Mouse (Mus musculus) lung, postnatal 0 days (tissue): ENCODE measurements at regions not wholly inside any gene's neighbourhood (a gene's known extent, or its start where the extent isn't known, plus 50 kb on each side); places are given as distances from the start of the nearest gene placed in this dataset.

Source experiments
- ATAC-seq: fragments of 200-750 bp; cut with Nextera tagmentation; 2 replicates; pipeline ENCODE4 v1.8.0; 2017; ENCODE audit warnings: moderate library complexity
- DNase-seq: peaks from one replicate; pipeline ENCODE4 v3.0.0-alpha.2; 2016; ENCODE audit warnings: low spot score
- H3K27ac ChIP-seq: fragments of 300-500 bp; sonication (generic); 2 replicates; pipeline ENCODE4 v1.5.1; 2014; ENCODE audit warnings: antibody characterized with exemption, mild to moderate bottlenecking, low read length, mixed read lengths
- H3K27me3 ChIP-seq: fragments of 300-500 bp; sonication (generic); replicated peaks from 2 replicates; pipeline ENCODE4 v1.6.1; 2014; ENCODE audit warnings: low read length, mixed read lengths; ENCODE audit not compliant: insufficient read depth
- H3K36me3 ChIP-seq: fragments of 300-500 bp; sonication (generic); 2 replicates; pipeline ENCODE4 v1.6.1; 2014; ENCODE audit warnings: low read length, mixed read lengths; ENCODE audit not compliant: insufficient read depth
- H3K4me1 ChIP-seq: fragments of 300-500 bp; sonication (generic); 2 replicates; pipeline ENCODE4 v1.6.1; 2014; ENCODE audit warnings: antibody characterized with exemption, low read depth, low read length, mixed read lengths; ENCODE audit not compliant: insufficient read depth
- H3K4me2 ChIP-seq: fragments of 300-500 bp; sonication (generic); replicated peaks from 2 replicates; pipeline ENCODE4 v1.6.1; 2014; ENCODE audit warnings: low read depth, mild to moderate bottlenecking, low read length, moderate library complexity, mixed read lengths
- H3K4me3 ChIP-seq: fragments of 300-500 bp; sonication (generic); 2 replicates; pipeline ENCODE4 v1.5.1; 2014; ENCODE audit warnings: low read depth, low read length
- H3K9ac ChIP-seq: fragments of 300-500 bp; sonication (generic); replicated peaks from 2 replicates; pipeline ENCODE4 v1.6.1; 2014; ENCODE audit warnings: low read depth, mild to moderate bottlenecking
- H3K9me3 ChIP-seq: fragments of 300-500 bp; sonication (generic); 2 replicates; pipeline ENCODE4 v1.6.1; 2016; ENCODE audit warnings: low read length, mixed read lengths
- CTCF ChIP-seq: IDR thresholded peaks from 2 replicates; pipeline ENCODE4 v1.5.1; 2016; ENCODE audit warnings: antibody characterized with exemption, mild to moderate bottlenecking
- EP300 ChIP-seq: IDR thresholded peaks from 2 replicates; pipeline ENCODE4 v1.6.1; 2016; ENCODE audit warnings: antibody characterized with exemption, mild to moderate bottlenecking, control low read depth
- WGBS: fragments of 180-500 bp; shearing (Covaris S2); extraction: QIAGEN DNeasy Blood & Tissue Kit; methylation state at CpG from one replicate; pipeline ENCODE4 v1.1.7; 2014; 5-methylcytosine and 5-hydroxymethylcytosine counted together

- 54% methylated on average over 6 of the region's 6 CpGs for WGBS
- no peaks in the 10 kb centered on the region for H3K27me3 ChIP-seq
- H3K9ac ChIP-seq, result no peak overlapping the region
- H3K9me3 ChIP-seq, result no peaks in the 10 kb centered on the region
- H3K4me1 ChIP-seq, result no peaks in the 10 kb centered on the region
- H3K27ac ChIP-seq, result no peak overlapping the region
- H3K4me3 ChIP-seq, result no peak overlapping the region
- TF ChIP-seq CTCF, result no peak
- no peak for TF ChIP-seq EP300
- no peak for DNase-seq
- H3K36me3 ChIP-seq, result no peaks in the 10 kb centered on the region
- no peak overlapping the region for H3K4me2 ChIP-seq
- ATAC-seq, result no peak
Observed at GRCm38 (mm10) chr14:58426472-58426871, 356.1 kb downstream of the Fgf9 start.

GRCm38 (mm10) chr14:58421904-58422303, 351.6 kb downstream of the Fgf9 start:
- Histone ChIP-seq H3K27ac (no peak overlapping the region), H3K27me3 (no peaks in the 10 kb centered on the region), H3K4me3 (no peak overlapping the region), H3K36me3 (no peaks in the 10 kb centered on the region), H3K9ac (no peak overlapping the region), H3K4me1 (no peaks in the 10 kb centered on the region), H3K9me3 (no peaks in the 10 kb centered on the region), H3K4me2 (no peak overlapping the region)
- ATAC-seq (no peak), DNase-seq (no peak)
- TF ChIP-seq EP300 (no peak), CTCF (no peak)
- 50% methylated on average over 5 of the region's 5 CpGs for WGBS

GRCm38 (mm10) chr14:58417545-58417944, 347.2 kb downstream of the Fgf9 start:
- TF ChIP-seq EP300, result no peak
- TF ChIP-seq CTCF, result no peak
- no peak overlapping the region for H3K4me3 ChIP-seq

GRCm38 (mm10) chr14:58392055-58392726, 321.8 kb downstream of the Fgf9 start:
- Histone ChIP-seq H3K9ac (no peak overlapping the region), H3K9me3 (no peaks in the 10 kb centered on the region), H3K36me3 (no peaks in the 10 kb centered on the region), H3K4me3 (no peak overlapping the region), H3K4me1 (no peaks in the 10 kb centered on the region), H3K4me2 (no peak overlapping the region), H3K27ac (no peak overlapping the region), H3K27me3 (no peaks in the 10 kb centered on the region)
- no peak for TF ChIP-seq CTCF
- peak; percentile 15; the same call in 1 of the 2 replicates for TF ChIP-seq EP300
- DNase-seq (peak; percentile 76), ATAC-seq (peak; percentile 60)
- 71% methylated on average over 9 of the region's 9 CpGs for WGBS

More at GRCm38 (mm10) chr14:58417545-58417944, 347.2 kb downstream of the Fgf9 start:
- H3K4me2 ChIP-seq, result no peak overlapping the region
- no peak overlapping the region for H3K9ac ChIP-seq
- no peaks in the 10 kb centered on the region for H3K27me3 ChIP-seq
- 79% methylated on average over 1 of the region's 1 CpGs for WGBS
- no peak overlapping the region for H3K27ac ChIP-seq
- no peaks in the 10 kb centered on the region for H3K9me3 ChIP-seq
- no peak for ATAC-seq
- H3K4me1 ChIP-seq, result no peaks in the 10 kb centered on the region
- no peak for DNase-seq
- no peaks in the 10 kb centered on the region for H3K36me3 ChIP-seq

- H3K4me2 ChIP-seq, result no peak overlapping the region
- TF ChIP-seq CTCF (no peak), EP300 (no peak)
- no peak for DNase-seq
- H3K27me3 ChIP-seq, result no peaks in the 10 kb centered on the region
- no peak overlapping the region for H3K4me3 ChIP-seq
- no peaks in the 10 kb centered on the region for H3K9me3 ChIP-seq
- no peaks in the 10 kb centered on the region for H3K4me1 ChIP-seq
- ATAC-seq, result no peak
- no peak overlapping the region for H3K9ac ChIP-seq
- WGBS, result 62% methylated on average over 2 of the region's 2 CpGs
- no peaks in the 10 kb centered on the region for H3K36me3 ChIP-seq
- no peak overlapping the region for H3K27ac ChIP-seq
Observed at GRCm38 (mm10) chr14:58390741-58391140, 320.4 kb downstream of the Fgf9 start.

- Histone ChIP-seq H3K4me2 (no peak overlapping the region), H3K27ac (no peak overlapping the region), H3K27me3 (no peaks in the 10 kb centered on the region), H3K9me3 (no peaks in the 10 kb centered on the region), H3K4me3 (no peak overlapping the region), H3K4me1 (no peaks in the 10 kb centered on the region), H3K9ac (no peak overlapping the region), H3K36me3 (no peaks in the 10 kb centered on the region)
- DNase-seq (no peak), ATAC-seq (no peak)
- TF ChIP-seq EP300, result no peak
- TF ChIP-seq CTCF, result no peak
- WGBS, result 86% methylated on average over 9 of the region's 9 CpGs
Observed at GRCm38 (mm10) chr14:58387348-58388000, 317.1 kb downstream of the Fgf9 start.
